Mouse (Mus musculus) layer of hippocampus, postnatal 36 days (tissue): ENCODE results near the gene Skint1. TPM values are rescaled to one million over a fixed set of nuclear protein-coding genes. Genes with fewer than 3 reads are reported as not detected.
"Not testable (repeated sequence)": the region's sequence is repeated elsewhere in the genome, so short reads cannot be mapped to it uniquely, and the experiment has no call there.

Source experiments
- DNase-seq, 2 experiments: peaks; one replicate each; pipeline ENCODE4 v3.0.0; 2022
- total RNA-seq, 2 experiments: library from RNA; stranded (reverse); gene quantifications; 2 replicates each; pipeline ENCODE4 v1.2.3; 2021

Gene Skint1
- not detected for total RNA-seq

DNA sequence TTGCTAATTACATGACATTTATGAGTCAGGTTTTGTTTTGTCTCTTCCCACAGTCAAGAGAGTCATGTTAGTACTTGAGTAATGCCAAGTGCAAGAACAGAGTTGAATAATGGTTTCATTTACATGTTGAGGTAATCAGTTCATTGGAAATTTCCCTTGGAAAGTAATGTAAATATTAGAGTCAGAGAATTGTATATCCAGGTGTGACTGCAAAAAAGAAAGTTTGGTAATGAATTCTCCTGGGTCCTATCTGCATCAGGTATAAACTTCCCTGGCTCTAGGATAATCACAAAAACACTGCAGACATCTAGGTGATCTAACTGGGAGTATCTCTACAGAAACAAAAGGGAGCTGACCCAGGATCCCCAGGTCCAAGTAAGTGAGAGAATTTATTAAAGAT, at the start of gene Skint1:
TSS of gene Skint1 (plus strand) at position 301 of the 400 bp plus-strand sequence.
- no peak for DNase-seq

- DNase-seq: no peak
These were observed 44.8 kb upstream of the Skint1 start for GRCm38 (mm10) chr4:111961309-111961708.

GRCm38 (mm10) chr4:111963241-111963640, 42.8 kb upstream of the Skint1 start:
- DNase-seq: not testable (repeated sequence)

DNA sequence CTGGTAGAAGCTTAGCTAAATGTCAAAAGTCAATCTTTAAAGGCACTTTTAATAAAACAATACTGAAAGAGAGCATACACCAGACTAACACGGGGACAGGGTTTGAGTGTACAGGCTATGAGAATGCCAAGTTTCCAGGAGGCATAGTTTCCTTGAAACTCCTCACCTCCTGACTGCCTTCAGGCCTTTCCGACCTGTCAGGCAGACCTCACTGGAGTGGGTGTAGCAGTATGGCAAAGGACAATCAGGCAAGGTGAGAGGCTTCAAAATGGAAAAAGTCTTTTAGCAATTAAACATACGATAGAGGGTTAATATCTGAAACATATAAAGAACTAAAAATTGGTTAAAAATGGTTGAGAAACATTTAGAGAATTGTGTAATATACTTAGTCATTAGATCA, 42.4 kb upstream of the Skint1 start:
- DNase-seq: no peak

DNA sequence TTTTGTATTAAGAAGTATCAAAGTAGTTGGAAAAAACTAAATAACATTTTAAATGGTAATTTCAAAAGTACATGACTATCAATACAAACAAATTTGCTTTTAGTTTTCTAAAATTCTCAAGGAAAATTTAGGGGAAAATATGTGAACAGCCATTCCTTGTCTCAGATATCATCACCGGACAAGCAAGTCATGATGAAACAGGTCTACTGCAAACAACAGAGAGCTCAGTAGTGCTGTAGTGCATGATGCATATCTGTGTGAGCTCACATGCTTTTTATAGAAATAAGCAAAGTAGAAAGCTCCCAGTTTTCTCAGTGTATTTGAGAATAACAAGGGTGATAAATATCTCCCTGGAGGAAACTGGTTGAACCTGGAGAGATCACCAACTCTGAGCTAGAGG, 33.4 kb upstream of the Skint1 start, which contains the start of gene Skint7:
TSS of gene Skint7 (plus strand) at position 301 of the 400 bp plus-strand sequence.
- no peak for DNase-seq

- no peak for DNase-seq
These were observed 65.6 kb downstream of the Skint1 start, which contains the start of gene Skint4 for GRCm38 (mm10) chr4:112071716-112072115. Gene Skint4, plus strand, starts transcription at chr4:112072016.

Other genes with a start within 250 kb of the Skint1 start
- not detected for gene Slc5a9, start 103.4 kb upstream of the Skint1 start, total RNA-seq
- gene Skint8, start 86.9 kb upstream of the Skint1 start, total RNA-seq: not detected
- gene Skint7, start 33.3 kb upstream of the Skint1 start, total RNA-seq: under 1 TPM in 1 of 2 experiments, not detected in 1; 0.20 TPM
- gene Skint4, start 65.7 kb downstream of the Skint1 start, total RNA-seq: not detected
- gene Skint3, start 226.0 kb downstream of the Skint1 start, total RNA-seq: not detected